Mouse (Mus musculus): ENCODE data around the gene Cep131. TPM values are rescaled to one million over a fixed set of nuclear protein-coding genes. Genes with fewer than 3 reads are reported as not detected.

Cep131 gene
- polyA plus RNA-seq, 1 experiment from 2014 or later: 28.8 TPM

DNA sequence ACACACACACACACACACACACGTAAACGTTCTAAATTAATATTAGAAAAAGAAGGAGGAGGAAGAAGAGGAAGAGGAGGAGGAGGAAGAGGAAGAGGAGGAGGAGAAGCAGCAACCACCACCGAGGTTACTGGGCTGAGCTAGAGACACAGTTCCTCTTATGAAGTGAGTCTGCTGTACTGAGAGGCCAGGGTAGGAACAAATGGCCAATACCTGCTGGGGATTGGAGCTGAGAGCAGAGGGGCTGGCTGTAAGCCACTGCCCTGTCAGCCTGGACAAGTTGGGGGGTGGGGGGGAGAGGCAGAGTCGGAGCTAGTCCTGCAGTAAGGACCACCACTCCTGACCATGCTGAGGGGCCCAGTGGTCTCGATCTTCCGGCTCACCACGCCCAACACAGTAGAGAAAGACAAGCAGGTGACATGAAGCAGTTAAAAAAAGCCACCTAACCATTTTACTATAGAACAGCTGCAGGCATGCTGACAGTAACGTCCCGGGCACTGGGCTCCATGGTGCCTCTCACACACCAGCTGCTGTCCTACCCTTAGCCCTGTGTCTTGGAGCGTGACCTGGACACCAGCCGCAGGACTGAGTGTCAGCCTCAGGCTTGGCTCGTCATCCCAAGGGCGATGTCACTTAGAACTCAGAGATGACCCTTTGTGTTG, 22.5 kb downstream of the Cep131 start:
- no peaks in the 10 kb centered on the region for H3K9me3 ChIP-seq (replicated peaks)
- no peaks in the 10 kb centered on the region for H3K27me3 ChIP-seq
- no peak for ATAC-seq
- no peak overlapping the region for H3K9ac ChIP-seq
- 86% methylated on average over 13 of the region's 13 CpGs for WGBS
- H3K4me2 ChIP-seq: no peak overlapping the region
- no peak overlapping the region for H3K4me3 ChIP-seq
- H3K27ac ChIP-seq: no peak overlapping the region
- H3K36me3 ChIP-seq (ENCODE audit: poor library complexity, severe bottlenecking): peaks cover 61% of the 10 kb centered on the region
- no peaks in the 10 kb centered on the region for H3K4me1 ChIP-seq

DNA sequence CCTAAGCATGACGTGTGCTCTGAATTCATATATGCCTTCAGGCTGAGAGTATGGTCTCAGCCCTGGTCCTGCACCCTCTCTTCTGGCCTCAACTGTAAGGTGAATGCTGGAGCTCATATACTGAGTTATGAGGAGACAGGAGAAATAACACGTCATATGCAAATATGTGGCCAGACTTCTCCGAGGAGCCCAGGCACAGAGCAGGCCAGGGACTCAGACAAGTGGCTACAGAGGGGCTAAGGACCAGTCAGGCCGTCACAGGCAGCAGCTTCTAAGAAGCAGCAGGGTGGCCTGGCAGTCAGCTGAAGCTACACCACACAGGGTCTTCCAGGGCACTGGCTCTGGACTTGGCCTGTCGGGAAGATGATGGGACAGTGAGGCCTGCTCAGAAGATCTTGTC, 23.3 kb downstream of the Cep131 start:
- peaks cover 53% of the 10 kb centered on the region for H3K36me3 ChIP-seq (ENCODE audit: poor library complexity, severe bottlenecking)
- no peak for ATAC-seq

GRCm38 (mm10) chr11:120060634-120061033, 26.0 kb downstream of the Cep131 start:
- peaks cover 26% of the 10 kb centered on the region for H3K36me3 ChIP-seq (ENCODE audit: poor library complexity, severe bottlenecking)
- H3K9ac ChIP-seq: no peak overlapping the region
- WGBS: 88% methylated on average over 8 of the region's 8 CpGs
- H3K27me3 ChIP-seq: no peaks in the 10 kb centered on the region
- H3K4me2 ChIP-seq: no peak overlapping the region
- H3K4me3 ChIP-seq: no peak overlapping the region
- H3K9me3 ChIP-seq (replicated peaks): no peaks in the 10 kb centered on the region
- no peak for ATAC-seq
- no peaks in the 10 kb centered on the region for H3K4me1 ChIP-seq
- H3K27ac ChIP-seq: no peak overlapping the region

More for the DNA sequence above, 23.3 kb downstream of the Cep131 start:
- no peaks in the 10 kb centered on the region for H3K9me3 ChIP-seq (replicated peaks)
- H3K9ac ChIP-seq: no peak overlapping the region
- 91% methylated on average over 5 of the region's 5 CpGs for WGBS
- H3K27me3 ChIP-seq: no peaks in the 10 kb centered on the region
- H3K4me1 ChIP-seq: no peaks in the 10 kb centered on the region
- no peak overlapping the region for H3K27ac ChIP-seq
- H3K4me2 ChIP-seq: no peak overlapping the region
- no peak overlapping the region for H3K4me3 ChIP-seq

GRCm38 (mm10) chr11:120055953-120056732, 30.5 kb downstream of the Cep131 start:
- 86% methylated on average over 12 of the region's 12 CpGs for WGBS
- Histone ChIP-seq H3K27ac (no peak overlapping the region), H3K9ac (no peak overlapping the region), H3K27me3 (no peaks in the 10 kb centered on the region), H3K4me1 (peaks cover 6% of the 10 kb centered on the region), H3K4me3 (no peak overlapping the region), H3K9me3 (replicated peaks) (no peaks in the 10 kb centered on the region), H3K4me2 (no peak overlapping the region), H3K36me3 (ENCODE audit: poor library complexity, severe bottlenecking) (no peaks in the 10 kb centered on the region)
- no peak for ATAC-seq

DNA sequence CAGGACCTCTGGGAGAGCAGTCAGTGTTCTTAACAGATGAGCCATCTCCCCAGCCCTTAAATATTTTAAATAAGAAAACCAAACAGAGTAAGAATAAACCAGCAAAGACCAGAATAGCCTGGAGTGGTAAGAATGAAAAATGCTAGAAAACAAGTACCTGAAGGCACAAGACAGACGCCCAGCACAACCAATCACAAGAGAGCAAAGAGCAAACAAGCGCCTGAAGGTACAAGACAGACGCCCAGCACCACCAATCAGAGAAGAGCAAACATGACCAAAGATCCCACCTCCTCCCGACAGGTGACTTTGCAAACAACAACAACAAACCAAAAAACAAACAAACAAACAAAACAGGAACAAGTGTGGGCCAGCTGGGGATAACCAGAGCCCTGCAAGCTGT, 32.8 kb downstream of the Cep131 start:
- H3K4me3 ChIP-seq: no peak overlapping the region
- H3K9me3 ChIP-seq (replicated peaks): no peaks in the 10 kb centered on the region
- no peak for ATAC-seq
- no peaks in the 10 kb centered on the region for H3K36me3 ChIP-seq (ENCODE audit: poor library complexity, severe bottlenecking)
- WGBS: 88% methylated on average over 4 of the region's 4 CpGs
- peaks cover 9% of the 10 kb centered on the region; the same call in 1 of the 2 replicates for H3K27me3 ChIP-seq
- H3K4me1 ChIP-seq: peaks cover 11% of the 10 kb centered on the region
- H3K4me2 ChIP-seq: no peak overlapping the region
- H3K9ac ChIP-seq: no peak overlapping the region
- H3K27ac ChIP-seq: no peak overlapping the region

DNA sequence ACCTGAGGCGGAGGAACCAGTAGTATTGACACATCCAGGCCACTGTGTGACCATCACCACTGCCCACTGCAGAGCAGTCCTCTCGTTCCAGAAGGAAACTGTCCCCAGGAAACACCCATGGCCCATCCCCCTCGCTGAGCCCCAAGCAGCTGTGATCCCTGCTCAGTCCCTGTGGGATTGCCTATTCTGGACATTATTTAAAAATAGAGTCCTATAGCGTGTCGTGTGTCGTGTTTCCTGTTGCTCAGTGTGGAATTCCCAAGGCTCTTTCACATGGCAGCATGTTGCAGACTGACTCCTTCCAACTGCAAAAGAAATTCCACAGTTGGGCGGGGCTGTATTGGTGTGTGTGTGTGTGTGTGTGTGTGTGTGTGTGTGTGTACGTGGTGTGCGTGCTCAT, 34.4 kb downstream of the Cep131 start:
- H3K4me2 ChIP-seq: no peak overlapping the region
- no peaks in the 10 kb centered on the region for H3K9me3 ChIP-seq (replicated peaks)
- H3K9ac ChIP-seq: no peak overlapping the region
- no peak overlapping the region for H3K4me3 ChIP-seq
- 85% methylated on average over 9 of the region's 9 CpGs for WGBS
- peaks cover 27% of the 10 kb centered on the region for H3K4me1 ChIP-seq
- H3K27me3 ChIP-seq: peaks cover 13% of the 10 kb centered on the region; the same call in 1 of the 2 replicates
- ATAC-seq: no peak
- no peaks in the 10 kb centered on the region for H3K36me3 ChIP-seq (ENCODE audit: poor library complexity, severe bottlenecking)
- no peak overlapping the region for H3K27ac ChIP-seq

DNA sequence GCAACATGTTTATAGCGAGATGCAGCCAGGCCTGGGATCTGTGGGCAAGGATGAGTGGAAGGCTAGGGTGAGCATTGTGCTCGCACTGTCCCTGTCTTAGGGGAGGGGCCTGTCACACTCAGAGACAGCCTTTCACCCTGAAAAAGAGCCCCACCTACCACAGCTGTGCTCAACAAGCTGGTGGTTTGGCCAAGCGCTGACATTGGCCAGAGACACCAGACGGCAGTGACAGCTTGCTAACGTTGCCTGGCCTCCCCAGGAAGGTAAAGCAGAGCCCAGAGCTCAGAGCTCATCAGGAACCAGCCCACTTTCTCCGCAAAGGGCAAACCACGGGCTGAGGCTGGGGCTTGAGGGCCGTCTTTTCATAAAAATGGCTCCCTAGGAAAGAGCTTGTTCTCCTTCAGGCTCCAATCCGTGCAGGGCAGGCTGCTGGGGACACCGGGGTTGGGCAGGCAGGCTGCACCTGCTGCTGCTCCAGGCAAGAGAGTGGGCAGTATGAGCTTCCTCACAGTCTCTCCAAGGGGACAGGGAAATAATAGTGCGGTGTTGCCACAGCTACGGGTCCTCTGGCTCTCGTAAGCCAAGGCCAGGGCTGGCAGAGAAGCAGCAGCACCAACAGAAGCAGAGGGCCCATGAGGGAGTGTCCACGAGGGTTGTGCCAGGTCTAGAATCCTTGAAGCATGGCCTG, 35.4 kb downstream of the Cep131 start:
- no peaks in the 10 kb centered on the region for H3K9me3 ChIP-seq (replicated peaks)
- H3K27me3 ChIP-seq: peaks cover 13% of the 10 kb centered on the region; the same call in 1 of the 2 replicates
- 45% methylated on average over 14 of the region's 14 CpGs for WGBS
- no peak overlapping the region; the same call in 1 of the 2 replicates for H3K9ac ChIP-seq
- peaks cover 33% of the 10 kb centered on the region for H3K4me1 ChIP-seq
- H3K4me2 ChIP-seq: no peak overlapping the region
- H3K27ac ChIP-seq: no peak overlapping the region; the same call in none of the 2 replicates
- 0 out of 2 replicates have a peak, but pooled peaks have one; percentile 20 for ATAC-seq
- no peaks in the 10 kb centered on the region for H3K36me3 ChIP-seq (ENCODE audit: poor library complexity, severe bottlenecking)
- no peak overlapping the region for H3K4me3 ChIP-seq

DNA sequence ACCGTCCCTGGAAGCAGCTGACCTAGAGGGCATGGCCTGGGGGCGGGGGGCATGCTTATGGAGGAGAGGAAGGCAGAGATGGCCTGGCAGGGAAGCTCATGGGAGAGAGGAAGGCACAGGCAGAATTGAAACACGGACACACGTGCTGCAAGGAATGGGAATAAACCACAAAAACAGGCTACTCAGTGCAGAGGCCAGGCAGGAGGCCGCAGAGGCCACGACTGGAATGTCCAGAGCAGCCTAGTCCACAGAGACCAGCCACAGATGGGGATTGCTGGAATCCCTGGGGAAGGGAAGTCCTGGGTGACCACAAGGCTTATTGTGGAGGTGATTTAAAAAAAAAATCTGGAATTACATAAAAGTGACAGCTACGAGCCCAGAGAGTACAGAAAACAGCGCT, 37.6 kb downstream of the Cep131 start:
- no peak overlapping the region for H3K9ac ChIP-seq
- no peak for ATAC-seq
- 84% methylated on average over 8 of the region's 8 CpGs for WGBS
- no peak overlapping the region for H3K4me2 ChIP-seq
- H3K9me3 ChIP-seq (replicated peaks): no peaks in the 10 kb centered on the region
- H3K4me3 ChIP-seq: no peak overlapping the region
- no peak overlapping the region for H3K27ac ChIP-seq
- peaks cover 52% of the 10 kb centered on the region for H3K4me1 ChIP-seq
- H3K27me3 ChIP-seq: peaks cover 13% of the 10 kb centered on the region; the same call in 1 of the 2 replicates
- H3K36me3 ChIP-seq (ENCODE audit: poor library complexity, severe bottlenecking): no peaks in the 10 kb centered on the region

GRCm38 (mm10) chr11:120048252-120048556, 38.4 kb downstream of the Cep131 start:
- no peak overlapping the region for H3K27ac ChIP-seq
- WGBS: 3% methylated on average over 23 of the region's 23 CpGs
- no peaks in the 10 kb centered on the region for H3K9me3 ChIP-seq (replicated peaks)
- peak overlapping the region; percentile 72 for H3K4me3 ChIP-seq
- peak; percentile 44 for ATAC-seq
- H3K36me3 ChIP-seq (ENCODE audit: poor library complexity, severe bottlenecking): no peaks in the 10 kb centered on the region
- peaks cover 13% of the 10 kb centered on the region; the same call in 1 of the 2 replicates for H3K27me3 ChIP-seq
- H3K4me1 ChIP-seq: peaks cover 52% of the 10 kb centered on the region
- peak overlapping the region; percentile 82 for H3K4me2 ChIP-seq
- H3K9ac ChIP-seq: peak overlapping the region; percentile 93

DNA sequence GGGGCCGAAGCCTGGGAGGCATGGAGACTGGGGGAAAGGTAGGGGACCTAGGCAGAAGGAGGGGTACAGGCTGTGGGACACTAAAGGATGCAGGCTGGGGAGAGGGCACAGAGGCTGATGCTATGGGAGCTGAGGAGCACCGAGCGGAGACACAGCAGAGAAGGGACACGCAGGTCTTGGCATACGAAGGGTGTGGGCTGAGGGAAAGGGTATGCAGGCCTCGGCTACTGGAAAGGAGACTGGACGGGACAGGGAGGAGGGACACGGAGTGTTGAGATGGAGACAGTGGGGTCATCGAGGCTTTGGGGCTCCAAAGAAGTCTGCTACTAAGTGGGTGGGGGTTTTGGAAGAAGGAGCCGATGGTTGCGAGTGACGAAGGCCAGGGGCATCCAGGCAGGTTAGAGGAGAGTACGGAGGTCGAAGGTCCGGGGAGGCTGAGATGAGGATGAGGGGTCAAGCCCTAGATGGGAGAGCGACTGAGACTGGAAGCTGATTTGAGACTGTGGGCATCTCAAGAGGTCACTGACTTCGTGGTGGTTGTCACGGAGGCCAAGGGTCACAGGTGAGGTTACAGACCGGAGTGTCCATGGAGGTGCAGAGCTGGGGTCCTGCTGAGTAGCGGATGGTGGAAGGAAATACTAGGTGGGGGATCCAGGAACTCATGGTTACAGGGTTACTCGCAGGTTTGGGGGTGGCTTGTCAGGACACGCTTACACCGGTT, 38.9 kb downstream of the Cep131 start:
- peak overlapping the region; percentile 82 for H3K4me2 ChIP-seq
- H3K4me1 ChIP-seq: peaks cover 52% of the 10 kb centered on the region
- peak overlapping the region; percentile 93 for H3K9ac ChIP-seq
- H3K4me3 ChIP-seq: peak overlapping the region; percentile 72
- 7% methylated on average over 23 of the region's 23 CpGs for WGBS
- no peaks in the 10 kb centered on the region for H3K9me3 ChIP-seq (replicated peaks)
- ATAC-seq: peak; percentile 39
- no peaks in the 10 kb centered on the region for H3K36me3 ChIP-seq (ENCODE audit: poor library complexity, severe bottlenecking)
- peak overlapping the region; percentile 83 for H3K27ac ChIP-seq
- H3K27me3 ChIP-seq: peaks cover 13% of the 10 kb centered on the region; the same call in 1 of the 2 replicates

DNA sequence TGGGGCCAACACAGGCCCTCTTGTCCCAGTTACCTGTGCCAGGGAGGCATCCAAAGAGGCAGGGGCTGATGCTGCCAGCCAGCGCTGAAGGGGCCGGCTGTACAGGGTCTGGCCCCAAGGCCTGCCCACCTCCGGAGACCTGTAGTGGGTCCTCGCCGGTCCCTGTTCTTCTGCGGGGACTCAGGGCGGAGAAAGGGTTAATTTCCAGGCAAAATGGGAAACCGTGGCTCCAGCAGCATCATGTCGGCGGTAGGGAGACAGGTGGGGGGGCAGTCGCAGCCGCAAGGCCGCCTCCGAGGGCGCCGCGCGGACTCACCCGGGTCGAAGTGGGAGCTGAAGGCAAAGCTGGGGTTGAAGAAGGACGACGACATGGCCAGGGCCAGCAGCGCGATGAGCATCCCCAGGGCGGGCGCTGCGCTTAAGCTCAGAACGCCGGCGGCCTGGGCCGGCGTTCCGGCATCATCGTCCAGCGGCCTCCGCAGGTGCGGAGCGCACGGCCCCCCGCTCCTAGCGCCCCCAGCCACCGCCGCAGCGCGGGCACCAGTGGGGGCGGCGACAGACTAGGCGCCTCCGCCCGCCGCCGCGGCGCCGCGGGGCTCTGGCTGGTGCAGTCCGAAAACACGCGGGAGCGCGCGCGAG, 40.0 kb downstream of the Cep131 start, which contains the start of gene Aatk:
Gene Aatk (minus strand): TSS at position 615 of the 639 bp plus-strand sequence.
- H3K4me2 ChIP-seq: peak within 1 kb of the TSS; percentile 82
- no peaks in the 10 kb centered on the region for H3K9me3 ChIP-seq (replicated peaks)
- peaks cover 51% of the 10 kb centered on the region for H3K4me1 ChIP-seq
- peak within 1 kb of the TSS; percentile 93 for H3K9ac ChIP-seq
- no peaks in the 10 kb centered on the region for H3K36me3 ChIP-seq (ENCODE audit: poor library complexity, severe bottlenecking)
- peak within 1 kb of the TSS; percentile 72 for H3K4me3 ChIP-seq
- peaks cover 13% of the 10 kb centered on the region; the same call in 1 of the 2 replicates for H3K27me3 ChIP-seq
- under 1% methylated on average over 39 of the region's 63 CpGs for WGBS
- ATAC-seq: 0 out of 2 replicates have a peak, but pooled peaks have one; percentile 39
- peak within 1 kb of the TSS; percentile 83 for H3K27ac ChIP-seq
